In genomic region chr13:37483010-37483855, GRCm38 (mm10) we compare ENCODE assay signal across 8 mouse cellular contexts.
DNase-seq lines count a peak whose midpoint lies in the region; ATAC-seq and TF ChIP-seq lines count a peak whose summit lies in the region.

No protein-coding gene starts in this region.

- DNase-seq in ES-E14 (ENCODE audit: low read depth, low spot score): no peak
- peak; percentile 58 for DNase-seq in brain, adult 2 months (ENCODE audit: low read depth, low spot score)
- DNase-seq in heart, postnatal 25 days (ENCODE audit: low spot score): peak; percentile 33
- DNase-seq in kidney, postnatal 4 days: peak; percentile 57 to 74
- peak; percentile 56 for DNase-seq in skeletal muscle tissue, adult 2 months (ENCODE audit: low read depth, low spot score)

- peaks cover 14% of the 10 kb centered on the region; the same call in 1 of the 2 replicates for H3K27me3 ChIP-seq in forebrain, embryonic 12.5 days

- H3K79me2 ChIP-seq in macrophage (ENCODE audit: inconsistent target): no peaks in the 10 kb centered on the region

- no peaks in the 10 kb centered on the region for H3K36me3 ChIP-seq in ES-E14 (ENCODE audit: control insufficient read depth, insufficient read depth, low read length, poor library complexity, severe bottlenecking)
- H3K36me3 ChIP-seq in forebrain, embryonic 12.5 days (replicated peaks): no peaks in the 10 kb centered on the region
- H3K36me3 ChIP-seq in macrophage (ENCODE audit: inconsistent target): no peaks in the 10 kb centered on the region

- no peaks in the 10 kb centered on the region for H3K9me3 ChIP-seq in ES-E14 (ENCODE audit: control insufficient read depth, insufficient read depth, low read depth, low read length)
- H3K9me3 ChIP-seq in forebrain, embryonic 12.5 days: no peaks in the 10 kb centered on the region

- in situ Hi-C loops in ES-E14 (cut with MboI; ENCODE audit: low sequenced_read_pairs in 2 of 2, unreplicated experiment in 2 of 2): no loop called here

- intact Hi-C loops in heart, postnatal 25 days (cut with DNase I): loop anchor here (2.0 to 5.0 kb wide), 2 partner anchors 32 to 46 kb away; no protein-coding TSS in a partner anchor

- H3K4me1 ChIP-seq in ES-E14 (ENCODE audit: control insufficient read depth in 2 of 2, insufficient read depth in 2 of 2, low read length in 2 of 2, poor library complexity in 1 of 2): peaks cover 4 to 21% of the 10 kb centered on the region in 2 experiments; a peak in 2 of 4 replicates
- H3K4me1 ChIP-seq in forebrain, embryonic 12.5 days: peaks cover 13% of the 10 kb centered on the region

- no peak overlapping the region for H3K9ac ChIP-seq in ES-E14 (ENCODE audit: insufficient read depth, low read depth, low read length, poor library complexity, severe bottlenecking)
- H3K9ac ChIP-seq in forebrain, embryonic 12.5 days: peak overlapping the region; percentile 17; the same call in 1 of the 2 replicates

- peak overlapping the region; percentile 43 for H3K4me2 ChIP-seq in forebrain, embryonic 12.5 days

- H3K27ac ChIP-seq in ES-E14 (ENCODE audit: insufficient read depth, low read depth, low read length, poor library complexity, severe bottlenecking): no peak overlapping the region
- peak overlapping the region; percentile 53; the same call in 1 of the 2 replicates for H3K27ac ChIP-seq in forebrain, embryonic 12.5 days
- H3K27ac ChIP-seq in macrophage: peak overlapping the region; percentile 64

- WGBS in forebrain, embryonic 12.5 days: 10% methylated on average over 19 of the region's 19 CpGs
- 24% methylated on average over 17 of the region's 19 CpGs for WGBS in macrophage (ENCODE audit: missing documents)

- ATAC-seq in forebrain, embryonic 12.5 days (ENCODE audit: low FRiP score): peak; percentile 53
- ATAC-seq in erythroblast, adult 5-6 weeks (replicated peaks; ENCODE audit: low FRiP score, poor library complexity, severe bottlenecking): no peak

- H3K4me3 ChIP-seq in ES-E14 (ENCODE audit: insufficient read depth in 1 of 2, low read depth in 1 of 2, low read length in 2 of 2, poor library complexity in 1 of 2, severe bottlenecking in 1 of 2) (peak overlapping the region; percentile 38 to 46; a peak in 2 of 4 replicates), macrophage (ENCODE audit: inconsistent target) (no peak overlapping the region)
- H3K4me3 ChIP-seq in forebrain, embryonic 12.5 days (replicated peaks): peak overlapping the region; percentile 13

TF ChIP-seq in ES-E14, 5 proteins besides CTCF, POLR2A, EP300 and RAD21:
- TF ChIP-seq CHD2 (IDR thresholded peaks at IDR 0.05; ENCODE audit: low read depth, low read length): no peak
- no peak for TF ChIP-seq ZC3H11A (IDR thresholded peaks at IDR 0.05; ENCODE audit: borderline replicate concordance, low read depth, low read length)
- no peak for TF ChIP-seq MAFK (IDR thresholded peaks at IDR 0.05; ENCODE audit: insufficient read depth, low read depth, low read length)
- TF ChIP-seq ZNF384 (IDR thresholded peaks at IDR 0.05; ENCODE audit: low read depth, low read length): no peak
- TF ChIP-seq HCFC1 (IDR thresholded peaks at IDR 0.05; ENCODE audit: borderline replicate concordance, insufficient read depth, low read length): no peak
